Mouse (Mus musculus) fibroblast of lung, adult 2 months (primary cell): ENCODE data around the gene Rwdd4a.

Source experiments
- DNase-seq: peaks from one replicate; pipeline ENCODE4 v3.0.0-alpha.2; 2011; ENCODE audit warnings: low read depth

Rwdd4a gene

DNA sequence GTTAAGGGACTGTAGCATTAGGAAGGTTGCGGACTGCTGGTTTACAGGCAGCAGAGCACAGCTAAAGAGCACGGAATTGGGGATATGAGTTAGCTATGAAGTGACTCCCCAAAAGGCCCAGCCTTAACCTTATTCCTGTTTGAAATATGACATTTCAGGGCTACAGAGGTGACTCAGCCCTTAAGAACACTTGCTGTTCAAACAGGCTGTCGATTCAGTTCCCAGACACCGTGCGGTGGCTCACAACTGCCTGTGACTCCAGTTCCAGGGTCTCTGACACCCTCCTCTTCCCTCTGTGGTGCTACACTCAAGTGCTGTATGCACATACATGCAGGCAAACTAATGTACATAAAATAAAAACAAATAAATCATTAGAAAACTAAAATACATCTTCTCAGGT is 55.2 kb downstream of the Rwdd4a start:
- no peak for DNase-seq

- no peak for DNase-seq
These were observed 56.9 kb downstream of the Rwdd4a start for GRCm38 (mm10) chr8:47590400-47590799.

DNA sequence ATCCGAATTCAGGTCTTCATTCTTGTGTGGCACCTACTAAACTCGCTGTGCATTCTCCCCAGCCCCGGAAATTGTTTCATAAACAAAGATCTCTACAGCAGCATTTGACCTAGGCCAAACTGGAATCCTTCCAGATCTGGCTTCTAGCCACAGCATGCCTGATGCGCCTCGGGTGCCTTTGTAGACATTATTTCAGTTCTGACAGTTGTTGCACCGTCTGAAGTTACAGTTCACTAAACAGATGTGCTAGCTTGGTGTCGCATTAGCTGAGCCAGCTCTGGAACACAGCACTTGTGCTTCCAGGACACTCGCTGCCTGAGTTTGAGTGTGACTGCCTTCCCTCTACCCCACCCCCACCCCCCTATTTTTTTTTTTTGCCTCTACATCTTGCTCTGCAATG is 67.2 kb downstream of the Rwdd4a start:
- no peak for DNase-seq
